Mouse (Mus musculus) cerebellum, postnatal 25 days (tissue): Measurements from ENCODE around the gene Gipc2.
A peak's percentile ranks its signal among the peaks of the same experiment; 100 is the strongest.

Experiments
- DNase-seq, 2 experiments: peaks; one replicate each; pipeline ENCODE4 v3.0.0; 2021; ENCODE audit warnings: mixed read lengths in 2 of 2

Gipc2 gene

DNA sequence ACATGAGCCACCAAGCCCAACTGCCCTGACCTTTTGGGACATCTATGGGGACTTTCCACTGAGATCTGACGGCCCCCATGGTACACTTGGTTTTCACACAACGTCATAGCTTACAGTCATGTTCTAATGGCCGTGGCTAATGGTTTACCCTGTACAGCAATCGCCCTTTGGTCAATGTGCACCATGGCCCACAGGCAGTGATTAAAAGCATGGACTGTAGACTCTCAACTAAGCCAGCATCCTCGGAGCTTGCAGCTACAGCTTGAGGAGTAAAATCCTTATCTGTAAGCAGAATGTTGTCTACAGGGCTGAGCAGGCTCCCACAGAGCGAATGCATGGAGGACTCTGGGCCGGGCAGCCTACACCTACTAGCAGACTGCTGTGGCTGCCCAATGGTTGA, 52.5 kb downstream of the Gipc2 start:
- no peak for DNase-seq

GRCm38 (mm10) chr3:152112664-152113063, 53.4 kb downstream of the Gipc2 start:
- DNase-seq: no peak

DNA sequence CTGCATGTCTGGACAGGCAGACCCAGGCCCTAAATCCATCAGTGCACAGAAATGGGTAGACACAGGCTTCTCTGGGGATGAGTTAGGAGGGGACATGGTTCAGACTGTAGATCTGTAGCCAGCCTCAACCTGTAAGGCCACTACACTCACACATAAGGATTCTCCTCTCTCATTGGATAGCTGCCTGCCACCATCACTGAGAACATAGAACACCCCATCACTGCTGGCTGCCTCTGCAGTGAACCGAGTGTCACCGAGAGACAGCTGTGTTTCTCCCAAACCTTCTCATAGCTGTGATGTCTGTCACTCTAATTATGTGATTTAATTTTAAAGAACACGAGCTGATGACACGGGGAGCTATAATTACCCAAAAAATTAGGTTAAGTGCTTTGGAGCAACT, 54.5 kb downstream of the Gipc2 start:
- DNase-seq: no peak

- peak; percentile 75 to 88 for DNase-seq
Observed at GRCm38 (mm10) chr3:152111081-152111480, 54.9 kb downstream of the Gipc2 start.

GRCm38 (mm10) chr3:152109260-152109587, 56.8 kb downstream of the Gipc2 start:
- DNase-seq: no peak

GRCm38 (mm10) chr3:152108560-152109259, 57.3 kb downstream of the Gipc2 start:
- DNase-seq: no peak

DNA sequence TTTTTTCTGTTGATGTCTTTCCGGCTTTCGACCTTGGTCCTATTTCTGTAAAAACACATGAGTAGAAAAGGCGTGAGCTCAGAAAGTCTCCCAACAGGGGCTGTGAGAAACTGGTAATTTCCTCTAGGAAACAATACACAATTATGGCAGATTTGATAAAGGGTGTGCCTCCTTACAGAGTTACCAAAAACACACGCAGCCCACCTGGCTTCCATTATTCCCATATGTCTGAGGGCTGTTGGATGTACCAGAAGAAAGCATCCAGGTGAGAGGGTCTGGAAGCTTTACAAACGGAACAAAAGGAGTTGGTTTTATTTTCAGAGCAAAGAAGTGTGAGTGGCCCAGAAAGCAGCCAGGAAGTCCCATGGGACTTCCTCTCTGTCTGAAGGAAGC, 58.0 kb downstream of the Gipc2 start:
- DNase-seq: no peak

GRCm38 (mm10) chr3:152107149-152108002, 58.7 kb downstream of the Gipc2 start:
- peak; percentile 27 to 48 for DNase-seq

GRCm38 (mm10) chr3:152106225-152107148, 59.5 kb downstream of the Gipc2 start:
- peak; percentile 19 to 30 for DNase-seq

DNA sequence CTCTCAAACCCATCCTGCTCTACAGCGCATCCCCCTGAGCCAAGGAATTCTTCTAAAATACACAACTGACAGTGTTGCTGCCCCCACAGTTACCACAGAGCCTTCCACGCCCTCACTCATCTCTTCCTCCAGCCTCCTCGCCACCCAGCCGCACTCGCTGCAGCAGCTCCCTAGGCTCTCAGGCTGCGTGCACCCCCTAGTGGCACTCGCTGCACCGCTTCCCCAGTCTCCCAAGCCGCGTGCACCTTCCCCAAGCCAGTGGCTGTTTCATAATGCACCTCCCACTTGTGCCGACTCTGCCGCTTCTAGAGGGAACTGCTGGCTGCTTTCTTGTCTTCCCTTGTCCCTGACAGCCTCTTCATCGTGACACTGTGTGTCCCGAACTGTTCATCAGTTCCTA, 60.7 kb downstream of the Gipc2 start:
- DNase-seq: peak; percentile 61 to 76

DNA sequence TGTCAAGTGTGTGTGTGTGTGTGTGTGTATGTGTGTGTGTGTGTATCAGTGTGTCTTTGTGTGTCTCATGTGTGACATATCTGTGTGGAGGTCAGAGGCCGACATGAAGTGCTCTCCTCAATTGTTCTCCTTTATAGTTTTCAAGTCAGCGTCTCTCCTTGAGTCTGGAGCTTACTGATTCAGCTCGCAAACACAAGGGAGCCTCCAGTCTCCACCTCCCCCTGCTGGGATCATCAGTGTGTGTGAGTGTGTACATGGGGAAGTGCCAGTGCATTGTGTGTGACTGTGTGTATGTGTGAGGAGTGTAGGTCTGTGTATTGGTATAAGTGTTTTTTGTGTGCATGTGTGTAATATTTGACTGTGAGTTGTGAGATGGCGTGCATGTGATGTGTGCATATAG, 62.6 kb downstream of the Gipc2 start:
- DNase-seq: no peak

- DNase-seq: no peak
Observed at GRCm38 (mm10) chr3:152101459-152101858, 64.6 kb downstream of the Gipc2 start.

GRCm38 (mm10) chr3:152100119-152100818, 65.8 kb downstream of the Gipc2 start:
- DNase-seq: peak in 1 of 2 experiments; percentile 17

- peak in 1 of 2 experiments; percentile 26 for DNase-seq
Observed at GRCm38 (mm10) chr3:152095030-152095429, 71.0 kb downstream of the Gipc2 start.

DNA sequence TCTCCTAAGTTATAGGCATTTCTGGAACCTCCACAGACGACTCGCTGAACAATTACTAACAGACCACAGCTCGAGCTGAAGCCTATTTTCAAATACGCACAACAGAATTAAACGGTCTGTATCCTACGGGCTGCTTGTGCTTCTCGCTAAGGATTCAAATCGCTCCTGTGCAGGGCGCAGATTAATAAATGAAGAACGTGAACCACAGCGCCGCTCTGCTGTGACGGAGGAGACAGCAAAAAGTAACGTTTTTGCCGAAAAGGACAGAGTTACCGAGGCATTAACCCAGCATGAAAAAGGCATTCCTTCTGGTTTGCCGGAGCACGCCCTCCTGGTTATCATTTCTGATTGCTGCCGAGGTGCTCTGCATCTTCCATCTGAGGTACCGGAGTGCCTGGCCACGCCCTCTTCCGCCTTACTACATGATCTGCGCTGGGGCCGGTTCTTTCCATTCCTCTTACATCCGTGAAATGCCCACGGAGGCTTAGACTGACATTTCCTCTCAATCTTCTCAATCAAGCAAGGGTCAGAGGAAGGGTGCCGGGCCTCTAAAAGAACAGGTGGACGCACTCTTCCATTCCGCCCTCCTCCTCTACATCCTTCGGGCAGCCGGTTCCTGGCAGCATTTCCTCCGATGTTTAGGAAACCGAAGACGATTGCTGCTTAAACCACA, 73.5 kb downstream of the Gipc2 start:
- no peak for DNase-seq

- peak; percentile 52 to 66 for DNase-seq
Observed at GRCm38 (mm10) chr3:152089178-152089577, 76.9 kb downstream of the Gipc2 start.

- DNase-seq: no peak
Observed at GRCm38 (mm10) chr3:152081381-152081780, 84.6 kb downstream of the Gipc2 start.

DNA sequence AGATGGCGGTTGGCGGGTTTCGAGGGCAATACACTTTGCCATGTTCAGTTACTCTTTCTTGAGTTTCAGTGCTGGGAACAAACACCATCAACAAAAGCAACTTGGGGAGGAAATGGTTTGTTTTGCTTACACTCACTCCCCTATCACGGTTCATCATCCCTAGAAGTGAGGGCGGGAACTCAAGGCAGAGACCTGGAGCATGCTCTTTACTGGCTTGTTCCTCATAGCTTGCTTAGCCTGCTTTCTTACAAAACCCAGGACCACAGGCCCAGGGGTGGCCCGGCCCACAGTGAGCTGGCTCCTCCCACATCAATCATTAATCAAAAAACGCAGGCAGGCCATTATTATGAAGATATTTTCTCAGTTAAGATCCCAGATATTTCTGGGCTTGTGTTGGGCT, 89.9 kb downstream of the Gipc2 start:
- DNase-seq: no peak

DNA sequence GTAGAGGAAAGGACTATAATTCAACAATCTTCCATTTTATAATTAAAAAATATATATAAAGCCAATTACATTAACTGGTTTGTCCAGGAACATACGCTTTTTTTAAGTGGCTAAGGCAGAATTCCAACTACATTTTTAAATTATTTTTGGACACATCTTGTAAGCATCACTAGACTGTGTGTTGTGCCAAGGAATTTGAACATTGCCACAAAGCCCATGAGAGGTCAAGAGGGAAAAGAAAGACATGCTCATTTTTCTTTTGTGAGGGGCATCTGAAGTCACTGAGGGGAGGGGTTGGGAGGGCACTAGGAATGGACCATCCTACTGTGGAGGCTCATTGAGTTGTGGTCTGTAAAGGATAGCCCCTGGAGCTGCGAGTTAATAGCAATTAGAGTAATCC, 97.0 kb downstream of the Gipc2 start:
- no peak for DNase-seq

DNA sequence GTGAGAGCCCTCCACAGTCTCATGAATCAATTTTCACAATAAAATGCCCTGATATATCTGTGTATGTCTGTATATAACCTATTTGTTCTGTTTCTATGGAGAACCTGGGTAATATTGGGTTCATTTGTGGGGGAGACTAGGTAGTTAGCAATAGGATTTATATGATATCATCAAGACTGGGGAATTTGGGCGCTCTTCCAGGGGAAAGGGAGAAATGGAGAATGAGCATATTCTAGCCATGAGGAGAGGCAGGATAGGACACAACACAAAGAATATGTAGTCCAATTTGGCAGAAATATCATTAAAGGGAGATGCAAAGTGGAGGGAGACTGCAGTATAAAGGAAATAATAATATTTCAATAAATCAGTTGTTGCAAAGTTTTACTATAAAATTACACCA, 97.7 kb downstream of the Gipc2 start:
- no peak for DNase-seq

DNA sequence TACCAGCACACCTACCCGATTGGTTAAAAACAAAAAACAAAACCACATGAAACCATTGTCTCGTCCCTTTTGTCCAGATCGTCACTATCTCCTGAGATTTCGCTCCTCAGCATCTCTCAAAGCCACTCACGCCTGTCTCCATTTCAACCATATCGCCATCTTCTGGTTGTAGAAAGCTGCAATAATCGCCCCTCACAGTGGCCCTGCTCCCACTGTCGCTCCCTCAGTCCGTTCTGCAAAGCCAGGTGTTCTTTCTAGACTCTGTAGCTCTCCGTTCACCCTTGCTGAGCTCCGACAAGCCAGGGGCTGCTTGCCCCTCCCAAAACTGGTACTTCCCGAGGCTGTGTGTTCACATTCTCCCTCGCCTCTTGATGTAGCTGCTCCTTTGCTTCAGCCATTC, 99.3 kb downstream of the Gipc2 start:
- peak; percentile 14 to 15 for DNase-seq

- no peak for DNase-seq
Observed at GRCm38 (mm10) chr3:152065806-152066205, 100.2 kb downstream of the Gipc2 start.
